Mouse (Mus musculus) thymus, postnatal 36 days (tissue): ENCODE measurements around the gene Gdf7.

Experiments used
- DNase-seq, 2 experiments: peaks; one replicate each; pipeline ENCODE4 v3.0.0; 2022; ENCODE audit warnings: mixed read lengths in 2 of 2

The Gdf7 gene

GRCm38 (mm10) chr12:8296154-8296553 is 5.6 kb downstream of the Gdf7 start:
- no peak for DNase-seq

- no peak for DNase-seq
These were observed 6.3 kb downstream of the Gdf7 start for GRCm38 (mm10) chr12:8295307-8295913.

DNA sequence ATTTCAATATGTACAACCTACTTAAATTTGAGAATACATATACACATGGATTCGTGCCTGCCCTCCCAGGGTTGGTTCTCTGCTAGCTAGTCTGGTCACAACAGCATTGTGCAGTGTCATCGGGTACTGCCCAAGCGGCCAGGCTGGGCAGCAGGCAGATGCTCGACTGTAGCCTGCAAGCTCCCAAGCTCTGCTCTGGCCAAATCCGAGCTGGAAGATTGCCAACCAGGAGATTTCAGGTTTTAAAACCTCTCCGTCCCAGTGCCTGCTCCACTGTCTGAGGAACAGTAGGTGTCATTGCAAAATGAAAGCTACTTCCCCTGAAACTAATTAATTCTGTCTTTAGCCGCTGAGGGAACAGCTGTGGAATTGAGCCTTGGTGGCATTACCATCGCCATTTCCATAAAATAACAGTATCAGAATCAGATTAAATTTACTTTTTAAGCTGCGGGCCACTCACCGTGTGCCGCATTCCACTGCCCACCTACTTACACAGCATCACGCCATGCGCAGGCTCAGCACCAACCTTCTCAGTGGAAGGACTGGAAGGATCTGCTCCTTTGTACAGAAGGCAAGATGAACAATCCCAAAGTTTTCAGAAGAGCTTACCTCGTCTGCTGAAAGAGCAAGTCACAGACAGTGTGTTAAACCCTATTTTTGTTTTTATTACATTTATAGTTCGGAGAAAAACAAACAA is 10.4 kb downstream of the Gdf7 start:
- DNase-seq: no peak

- no peak for DNase-seq
These were observed 12.3 kb downstream of the Gdf7 start for GRCm38 (mm10) chr12:8289499-8289898.

- no peak for DNase-seq
These were observed 12.7 kb downstream of the Gdf7 start for GRCm38 (mm10) chr12:8289099-8289498.

DNA sequence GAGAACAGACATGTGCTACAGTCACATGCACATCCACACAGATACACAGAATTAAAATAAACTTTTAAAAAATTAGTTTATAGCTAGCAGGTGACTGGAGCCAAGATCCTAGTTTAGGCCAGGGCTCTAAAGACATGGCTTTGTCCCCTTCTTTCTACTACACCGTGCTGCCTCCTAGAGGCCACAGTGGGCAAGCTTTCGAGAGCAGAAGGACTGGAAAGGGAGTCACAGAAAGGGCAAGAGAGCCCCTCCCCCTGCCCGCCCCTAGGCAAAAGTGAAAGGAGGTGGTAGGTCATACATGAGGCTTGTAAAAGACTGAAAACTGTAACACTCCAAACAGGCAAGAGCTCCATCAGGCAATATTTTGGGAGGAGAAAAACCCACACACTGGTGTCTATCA is 13.8 kb downstream of the Gdf7 start:
- no peak for DNase-seq

DNA sequence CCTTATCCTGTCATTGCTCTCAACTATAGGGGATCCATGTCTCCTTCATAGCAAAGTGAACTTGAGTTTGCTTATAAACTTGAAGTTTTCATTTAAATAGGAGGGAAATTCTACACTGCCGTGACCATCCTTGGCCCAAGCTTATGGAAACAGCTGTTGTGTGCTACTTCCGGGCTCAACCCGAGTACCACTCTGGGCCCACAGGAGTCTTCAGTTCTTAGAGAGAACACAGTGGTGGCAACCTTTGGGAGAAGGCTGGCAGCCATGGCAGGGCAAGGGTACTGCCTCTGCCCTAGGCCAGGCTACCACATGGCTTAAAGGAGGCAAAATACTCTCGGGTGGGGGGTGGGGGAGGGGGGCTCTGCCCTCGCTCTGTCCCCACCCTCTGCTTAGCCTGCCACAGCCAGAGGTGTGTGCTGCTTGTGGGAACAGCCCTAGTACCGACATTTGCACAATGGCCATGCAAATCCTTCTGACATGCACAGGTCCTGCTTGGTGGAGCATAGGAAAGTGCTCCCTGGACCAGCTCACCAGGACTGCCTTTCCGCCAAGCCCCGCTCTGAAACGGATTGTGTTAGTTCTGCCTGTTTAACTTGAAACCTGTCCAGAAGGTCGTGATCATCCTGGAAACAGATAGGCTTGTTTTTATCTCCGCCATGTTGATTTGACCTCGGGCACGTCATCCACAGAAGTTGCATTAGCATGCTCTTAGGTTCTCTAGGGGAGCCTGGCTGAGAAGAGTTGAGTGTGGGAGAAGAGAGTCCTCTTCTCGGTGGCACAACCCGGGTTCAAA is 20.3 kb downstream of the Gdf7 start:
- DNase-seq: no peak

DNA sequence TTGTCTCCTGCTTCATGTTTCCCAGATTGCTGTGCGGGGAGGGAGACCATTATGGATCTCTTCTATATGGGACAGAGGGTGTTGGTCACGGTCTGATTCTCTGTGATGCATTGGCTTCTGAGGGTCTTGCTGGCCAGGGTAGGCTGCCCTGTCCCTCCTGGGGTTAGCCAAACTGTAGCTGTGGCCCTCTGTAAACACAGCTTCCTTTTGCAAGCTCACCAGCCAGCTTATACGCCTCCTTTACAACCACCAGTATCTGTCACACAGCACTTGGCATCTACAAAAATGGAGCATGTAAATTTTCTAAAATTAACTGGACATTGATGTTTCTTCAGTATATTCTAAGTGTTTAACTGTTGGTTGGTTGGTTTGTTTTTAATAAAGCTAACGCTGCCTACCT is 26.3 kb downstream of the Gdf7 start:
- DNase-seq: no peak

GRCm38 (mm10) chr12:8273471-8274171 is 28.1 kb downstream of the Gdf7 start:
- no peak for DNase-seq

GRCm38 (mm10) chr12:8271405-8271804 is 30.3 kb downstream of the Gdf7 start:
- no peak for DNase-seq

- no peak for DNase-seq
These were observed 32.1 kb downstream of the Gdf7 start for GRCm38 (mm10) chr12:8269627-8270026.

GRCm38 (mm10) chr12:8266311-8266710 is 35.4 kb downstream of the Gdf7 start:
- DNase-seq: no peak

DNA sequence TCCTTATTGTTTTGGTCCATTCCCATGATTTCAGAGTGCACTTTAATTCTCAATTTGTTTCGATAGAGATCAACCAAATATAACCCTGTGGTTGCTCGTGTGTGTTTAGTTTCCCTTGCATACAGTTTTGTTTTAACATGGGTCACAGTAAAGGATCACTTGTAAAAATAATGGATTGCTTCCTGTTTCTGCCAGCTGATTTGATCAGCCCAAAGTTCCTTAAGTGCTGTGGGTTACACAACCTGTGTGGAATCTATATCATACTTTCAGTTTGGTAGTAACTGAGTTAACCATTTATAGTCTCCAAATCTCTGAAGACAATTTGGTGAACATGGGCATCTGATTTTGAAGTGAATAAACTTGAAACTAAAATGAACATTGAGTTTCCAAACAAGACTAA is 41.5 kb downstream of the Gdf7 start:
- DNase-seq: no peak
